Mouse (Mus musculus) lung, adult 2 months (tissue): ENCODE results near the gene Smcr8. TPM values are rescaled to one million over a fixed set of nuclear protein-coding genes. Genes with fewer than 3 reads are reported as not detected.
"Not testable (repeated sequence)": the region's sequence is repeated elsewhere in the genome, so short reads cannot be mapped to it uniquely, and the experiment has no call there.

Experiments
- DNase-seq: peaks from one replicate; pipeline ENCODE4 v3.0.0; 2022
- H3K4me1 ChIP-seq: fragments of 200-500 bp; 2 replicates; pipeline ENCODE4 v1.6.1; 2011; ENCODE audit warnings: low read length; ENCODE audit not compliant: control insufficient read depth, insufficient read depth
- H3K4me3 ChIP-seq: fragments of 200-500 bp; replicated peaks from 2 replicates; pipeline ENCODE3; 2011; ENCODE audit warnings: low read depth, mild to moderate bottlenecking, control low read depth, low read length; ENCODE audit errors: extremely low read depth
- CTCF ChIP-seq: fragments of 200-500 bp; IDR thresholded peaks from 2 replicates; pipeline ENCODE4 v1.5.1; 2011; ENCODE audit warnings: mild to moderate bottlenecking, low read length, control low read depth; ENCODE audit not compliant: insufficient read depth
- POLR2A ChIP-seq: fragments of 200-500 bp; IDR thresholded peaks from 2 replicates; pipeline ENCODE4 v1.6.1; 2011; ENCODE audit warnings: low read depth, mild to moderate bottlenecking, control low read depth, low read length, borderline replicate concordance; ENCODE audit errors: extremely low read depth
- WGBS: fragments of 180-500 bp; shearing (Covaris S2); methylation state at CpG from one replicate; pipeline ENCODE4 v1.1.7; 2018; 5-methylcytosine and 5-hydroxymethylcytosine counted together
- polyA plus RNA-seq: library from polyadenylated mRNA; depleted of rRNA; stranded (reverse); fragments of >200 nt; gene quantifications from 2 replicates; pipeline ENCODE4 v1.2.3, GENCODE M21; 2012

Gene Smcr8
- polyA plus RNA-seq, 1 experiment, result 11.5 TPM

DNA sequence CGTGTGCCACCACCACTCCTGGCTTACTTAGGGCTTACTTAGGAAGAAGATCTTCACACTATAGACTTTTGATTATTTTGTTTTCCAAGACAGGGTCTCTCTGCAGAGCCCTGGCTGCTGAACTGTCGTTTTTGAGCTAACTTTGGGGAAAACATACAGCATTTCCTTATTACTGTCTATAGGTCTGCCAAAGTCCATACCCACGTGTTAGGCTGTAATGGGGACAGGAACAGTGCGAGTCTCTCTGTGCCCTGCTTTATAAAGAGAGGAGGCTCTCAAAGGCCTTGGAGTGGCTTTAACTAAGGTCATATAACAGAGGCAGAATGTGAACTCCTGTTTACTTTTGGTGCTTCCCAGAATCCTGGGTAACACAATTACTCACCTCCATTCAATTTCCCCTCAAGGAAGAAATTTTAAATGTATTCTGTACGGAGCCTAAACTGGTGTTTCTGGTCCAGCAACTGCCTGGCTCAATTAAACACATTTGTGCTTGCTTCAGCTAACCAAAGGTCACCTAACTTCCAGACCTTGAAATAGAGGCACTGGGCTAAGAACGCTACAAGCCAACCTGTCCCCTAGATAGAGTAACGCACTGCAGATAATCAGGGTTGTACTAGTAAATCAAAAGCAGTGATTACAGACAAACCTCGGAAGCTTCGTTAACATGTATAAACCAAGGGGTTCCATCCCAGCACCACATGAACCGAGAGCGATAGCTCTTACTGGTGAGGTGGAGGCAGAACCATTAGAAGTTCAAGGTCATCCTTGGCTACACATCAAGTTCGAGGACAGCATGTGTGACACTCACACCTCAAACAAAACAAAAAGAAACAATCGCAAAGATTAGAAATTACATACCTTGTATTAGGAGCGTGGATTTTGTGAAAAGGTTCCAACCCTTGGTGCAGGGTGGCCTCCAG is 33.0 kb downstream of the Smcr8 start:
- DNase-seq, result no peak
- TF ChIP-seq POLR2A (no peak), CTCF (no peak)
- peak overlapping the region; percentile 57 for H3K4me3 ChIP-seq
- 31% methylated on average over 14 of the region's 14 CpGs for WGBS
- peaks cover 11% of the 10 kb centered on the region for H3K4me1 ChIP-seq

DNA sequence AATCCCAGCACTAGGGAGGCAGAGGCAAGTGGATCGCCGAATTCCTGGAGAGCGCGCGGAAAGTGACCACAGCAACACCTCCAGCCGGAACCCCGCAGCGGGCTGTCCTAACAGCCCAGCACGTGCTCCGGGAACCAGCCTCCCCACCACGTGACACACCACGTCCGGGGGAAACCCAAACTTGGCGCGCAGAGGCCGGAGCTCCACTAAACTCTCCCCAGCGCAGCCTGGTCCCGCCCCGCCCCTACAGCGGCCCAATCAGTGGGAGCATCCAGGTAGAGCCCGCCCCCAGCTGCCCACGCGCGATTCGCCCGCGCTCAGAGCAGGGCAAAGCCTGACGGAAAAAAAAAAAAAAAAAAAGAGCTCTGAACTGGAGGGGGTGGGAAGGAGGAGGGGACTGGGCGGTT is 33.7 kb downstream of the Smcr8 start:
- Histone ChIP-seq H3K4me1 (peaks cover 11% of the 10 kb centered on the region), H3K4me3 (peak overlapping the region; percentile 57)
- peak; percentile 91 for DNase-seq
- WGBS, result under 1% methylated on average over 29 of the region's 29 CpGs
- TF ChIP-seq POLR2A, result no peak
- TF ChIP-seq CTCF, result no peak

DNA sequence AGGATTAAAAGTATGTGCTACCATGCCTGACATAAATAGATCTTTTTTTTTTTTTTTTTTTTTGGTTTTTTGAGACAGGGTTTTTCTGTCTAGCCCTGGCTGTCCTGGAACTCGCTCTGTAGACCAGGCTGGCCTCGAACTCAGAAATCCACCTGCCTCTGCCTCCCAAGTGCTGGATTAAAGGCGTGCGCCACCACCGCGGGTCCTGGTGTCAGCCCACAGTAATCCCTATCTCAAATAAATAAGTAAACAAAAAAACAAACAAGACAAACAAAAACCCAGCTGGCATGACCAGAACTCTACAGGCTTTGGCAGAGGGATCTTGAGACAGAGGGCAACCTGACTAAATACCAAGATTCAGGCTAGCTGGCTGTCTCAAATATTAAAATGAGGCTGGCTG is 34.3 kb downstream of the Smcr8 start, which contains the start of gene Shmt1:
Shmt1 (minus strand) TSS at position 101 of the 400 bp plus-strand sequence.
- DNase-seq, result not testable (repeated sequence)
- WGBS, result 23% methylated on average over 6 of the region's 6 CpGs
- H3K4me3 ChIP-seq, result peak within 1 kb of the TSS; percentile 57
- peaks cover 11% of the 10 kb centered on the region for H3K4me1 ChIP-seq

DNA sequence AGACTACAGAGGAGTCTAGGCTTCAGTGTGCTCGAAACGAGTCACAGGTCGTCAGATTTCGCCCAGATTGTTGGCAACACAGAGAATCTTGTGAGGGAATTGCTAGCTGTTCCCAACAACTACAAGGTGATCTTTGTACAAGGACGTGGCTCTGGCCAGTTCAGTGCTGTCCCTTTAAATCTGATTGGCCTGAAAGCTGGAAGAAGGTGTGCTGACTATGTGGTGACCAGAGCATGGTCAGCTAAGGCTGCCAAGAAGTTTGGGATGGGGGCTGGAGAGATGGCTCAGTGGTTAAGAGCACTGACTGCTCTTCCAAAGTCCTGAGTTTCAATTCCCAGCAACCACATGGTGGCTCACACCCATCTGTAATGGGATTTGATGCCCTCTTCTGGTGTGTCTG is 39.1 kb downstream of the Smcr8 start:
- 56% methylated on average over 5 of the region's 5 CpGs for WGBS

DNA sequence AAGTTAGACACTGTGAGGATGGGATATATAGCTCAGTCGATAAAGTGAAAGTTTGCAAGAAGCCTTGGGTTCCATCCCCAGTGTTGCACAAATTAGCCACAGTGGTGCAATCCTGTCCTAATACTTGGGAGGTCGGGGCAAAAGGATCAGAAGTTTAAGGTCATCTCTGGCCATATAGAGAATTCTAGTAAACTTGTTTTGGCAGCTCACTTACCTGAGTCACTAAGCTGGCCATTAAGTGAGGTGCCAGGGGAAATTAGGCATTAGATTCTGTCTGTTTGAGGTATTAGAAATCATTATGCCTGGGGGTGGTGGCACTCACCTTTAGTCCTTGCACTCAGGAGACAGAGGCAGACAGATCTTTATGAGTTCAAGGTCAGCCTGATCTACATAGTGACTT is 46.4 kb downstream of the Smcr8 start:
- DNase-seq, result no peak
- H3K4me1 ChIP-seq, result no peaks in the 10 kb centered on the region
- WGBS, result 63% methylated on average over 2 of the region's 2 CpGs
- TF ChIP-seq POLR2A (no peak), CTCF (no peak)
- no peak overlapping the region for H3K4me3 ChIP-seq

More for the DNA sequence above, 39.1 kb downstream of the Smcr8 start:
- H3K4me3 ChIP-seq, result no peak overlapping the region
- H3K4me1 ChIP-seq, result no peaks in the 10 kb centered on the region
- TF ChIP-seq POLR2A, result no peak
- TF ChIP-seq CTCF, result no peak
- no peak for DNase-seq

DNA sequence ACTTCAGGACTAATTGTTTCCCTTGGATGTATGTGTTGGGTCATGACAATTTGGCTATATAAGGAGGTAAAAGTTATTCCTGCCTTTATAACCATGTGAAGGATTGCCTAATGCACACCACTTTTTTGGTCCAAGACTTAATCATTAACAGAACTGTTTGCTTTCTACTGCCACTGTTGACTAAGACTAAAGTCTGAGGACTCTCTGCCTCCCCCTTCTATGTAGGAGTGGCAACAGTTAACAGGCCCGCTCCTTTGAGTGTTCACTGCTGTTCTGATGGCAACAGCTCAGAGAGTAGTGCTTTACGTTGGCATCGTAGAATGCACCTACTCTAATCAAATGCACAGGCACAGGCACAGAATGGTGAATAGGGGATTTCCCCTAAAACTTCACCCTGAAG is 47.9 kb downstream of the Smcr8 start:
- WGBS, result 69% methylated on average over 3 of the region's 3 CpGs
- Histone ChIP-seq H3K4me1 (no peaks in the 10 kb centered on the region), H3K4me3 (no peak overlapping the region)
- DNase-seq, result no peak
- no peak for TF ChIP-seq POLR2A
- TF ChIP-seq CTCF, result no peak

DNA sequence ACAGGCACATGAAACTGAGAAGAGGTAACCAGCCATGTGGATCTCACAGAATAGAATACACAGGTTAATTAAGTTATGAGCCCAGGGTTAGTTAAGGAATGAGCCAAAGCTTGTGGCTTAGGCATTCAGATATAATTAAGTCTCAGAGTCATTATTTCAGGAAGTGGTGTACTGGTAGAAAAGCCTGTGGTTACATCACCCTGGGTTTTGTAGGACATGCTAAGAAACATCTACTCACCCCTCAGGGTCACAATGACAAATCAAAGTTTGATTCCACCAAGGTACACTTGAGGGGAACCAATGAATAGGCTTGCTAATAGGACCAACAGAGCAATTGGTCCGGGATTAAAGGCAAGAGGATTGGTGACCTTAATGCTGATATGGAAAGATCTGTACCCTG is 49.4 kb downstream of the Smcr8 start:
- DNase-seq, result no peak
- Histone ChIP-seq H3K4me3 (no peak overlapping the region), H3K4me1 (no peaks in the 10 kb centered on the region; the same call in 1 of the 2 replicates)
- TF ChIP-seq POLR2A, result no peak
- TF ChIP-seq CTCF, result no peak
- 38% methylated on average over 1 of the region's 1 CpGs for WGBS

DNA sequence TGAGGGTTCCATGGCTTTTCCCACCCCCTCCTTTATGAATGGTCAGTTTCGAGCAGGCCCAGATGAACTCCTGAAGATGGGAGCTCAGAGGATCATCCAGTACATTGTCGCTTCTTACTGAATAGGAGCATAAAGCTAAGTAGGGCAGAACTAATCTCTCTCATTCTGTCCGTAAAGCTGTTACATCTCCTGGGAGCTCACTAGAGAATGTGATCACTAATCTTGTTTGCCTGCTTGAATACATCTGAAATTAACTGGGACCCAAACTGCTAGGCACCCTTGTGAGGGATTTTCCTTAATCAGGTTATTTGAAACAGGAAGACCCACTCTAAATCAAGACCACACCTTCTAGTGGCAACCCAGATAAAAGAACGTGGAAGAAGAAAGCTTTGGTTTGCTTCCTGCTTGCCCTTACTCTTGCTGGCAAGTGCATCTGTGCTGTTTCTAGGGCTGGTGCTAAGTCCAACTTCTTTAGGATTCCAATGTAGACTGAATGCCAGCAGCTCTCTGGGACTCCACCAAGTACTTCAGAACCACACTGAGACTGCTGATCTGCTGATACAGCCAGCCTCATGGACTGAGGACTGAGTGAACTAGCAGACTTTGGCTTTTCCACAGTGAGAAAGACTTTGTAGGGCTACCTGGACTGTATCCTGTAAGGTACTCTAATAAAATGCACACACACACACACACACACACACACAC is 50.1 kb downstream of the Smcr8 start:
- Histone ChIP-seq H3K4me1 (no peaks in the 10 kb centered on the region; the same call in 1 of the 2 replicates), H3K4me3 (no peak overlapping the region)
- DNase-seq, result no peak
- 59% methylated on average over 4 of the region's 4 CpGs for WGBS
- no peak for TF ChIP-seq POLR2A
- TF ChIP-seq CTCF, result no peak

DNA sequence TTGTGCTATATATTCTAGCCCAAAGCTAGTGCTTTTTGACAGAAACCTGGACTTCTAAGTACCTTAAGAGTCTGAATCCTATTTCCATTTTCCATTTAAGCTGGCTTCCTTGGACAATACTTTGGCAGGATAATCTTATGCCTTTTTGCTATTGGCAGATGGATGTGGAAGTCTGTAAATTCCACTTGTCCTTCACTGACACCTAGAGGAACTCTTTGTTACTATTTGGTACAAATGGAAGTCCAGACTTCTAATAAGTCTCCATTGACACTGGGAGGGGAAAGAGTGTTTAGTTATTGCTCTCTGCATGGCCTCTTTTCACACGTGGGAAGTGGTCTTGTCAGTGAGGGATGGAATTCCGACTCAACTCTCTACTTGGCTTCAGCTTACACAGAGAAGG is 51.6 kb downstream of the Smcr8 start:
- WGBS, result 18% methylated on average over 2 of the region's 2 CpGs
- no peaks in the 10 kb centered on the region; the same call in 1 of the 2 replicates for H3K4me1 ChIP-seq
- no peak for DNase-seq
- no peak overlapping the region for H3K4me3 ChIP-seq
- TF ChIP-seq CTCF (peak; percentile 18; the same call in 1 of the 2 replicates), POLR2A (no peak)

DNA sequence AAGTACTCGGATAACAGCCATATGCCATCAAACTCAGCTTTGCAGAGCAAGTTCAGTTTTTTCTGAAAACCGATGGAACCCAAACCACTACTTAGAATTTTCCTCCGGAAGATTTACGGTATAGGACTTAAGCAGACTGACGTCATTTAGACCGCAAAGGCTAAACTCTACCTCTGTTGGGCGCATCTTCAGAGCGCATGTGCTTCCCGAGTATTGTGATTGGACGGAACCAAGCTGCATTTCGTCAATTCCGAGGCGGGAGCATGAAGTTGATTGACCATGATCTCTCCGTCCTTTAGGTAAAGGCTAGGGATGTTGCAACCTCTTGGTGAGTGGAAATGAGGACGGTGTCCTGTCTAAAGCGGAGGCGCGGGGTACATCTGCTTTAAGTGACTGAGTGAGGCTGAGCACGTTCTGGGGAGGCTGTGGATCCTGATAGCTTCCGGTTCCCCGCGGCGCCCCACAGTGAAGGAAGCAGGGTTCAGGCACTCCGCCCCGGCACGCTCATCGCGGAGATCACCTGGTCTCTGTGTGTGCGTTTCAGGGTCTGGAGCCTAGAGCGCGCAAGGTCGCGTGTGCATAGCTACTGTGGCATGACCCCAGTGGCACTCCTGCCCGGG is 53.2 kb downstream of the Smcr8 start, which contains the start of gene Dhrs7b:
Dhrs7b (plus strand) TSS at position 199 of the 620 bp plus-strand sequence.
- peak within 1 kb of the TSS; percentile 97 for H3K4me3 ChIP-seq
- no peaks in the 10 kb centered on the region; the same call in 1 of the 2 replicates for H3K4me1 ChIP-seq
- TF ChIP-seq CTCF, result no peak
- TF ChIP-seq POLR2A, result peak; percentile 43; the same call in 1 of the 2 replicates
- WGBS, result 0% methylated on average over 34 of the region's 34 CpGs
- peak; percentile 83 for DNase-seq
